Mouse (Mus musculus): Measurements from ENCODE around the gene Cd300lg.

The Cd300lg gene

GRCm38 (mm10) chr11:102102485-102103258 is 61.4 kb downstream of the Cd300lg start:
- peak; percentile 63 for DNase-seq

All from cerebellum, adult 8-10 months (tissue).